Mouse (Mus musculus) kidney, adult 2 months (tissue): ENCODE data around the gene Qpct. TPM values are rescaled to one million over a fixed set of nuclear protein-coding genes. Genes with fewer than 3 reads are reported as not detected.

ENCODE experiments used
- DNase-seq: peaks from one replicate; pipeline ENCODE4 v3.0.0; 2021
- H3K27ac ChIP-seq: fragments of 200-500 bp; 2 replicates; pipeline ENCODE4 v1.5.1; 2012; ENCODE audit warnings: low read depth, low read length, control low read depth, inconsistent platforms; ENCODE audit not compliant: insufficient read depth
- H3K27me3 ChIP-seq: fragments of 200-500 bp; replicated peaks from 2 replicates; pipeline ENCODE4 v1.6.1; 2012; ENCODE audit warnings: mild to moderate bottlenecking, moderate library complexity, low read length, inconsistent platforms; ENCODE audit not compliant: control insufficient read depth, insufficient read depth
- H3K36me3 ChIP-seq: fragments of 200-500 bp; 2 replicates; pipeline ENCODE4 v1.6.1; 2012; ENCODE audit warnings: mild to moderate bottlenecking, moderate library complexity, low read length, inconsistent platforms; ENCODE audit not compliant: control insufficient read depth, insufficient read depth
- H3K4me1 ChIP-seq: fragments of 200-500 bp; 2 replicates; pipeline ENCODE4 v1.6.1; 2011; ENCODE audit warnings: low read length; ENCODE audit not compliant: control insufficient read depth, insufficient read depth
- H3K4me3 ChIP-seq: fragments of 200-500 bp; 2 replicates; pipeline ENCODE4 v1.5.1; 2011; ENCODE audit warnings: mild to moderate bottlenecking, low read depth, low read length, control low read depth; ENCODE audit not compliant: insufficient read depth
- CTCF ChIP-seq: fragments of 200-500 bp; conservative IDR thresholded peaks from 2 replicates; pipeline ENCODE4 v1.5.1; 2011; ENCODE audit warnings: low read depth, mild to moderate bottlenecking, control low read depth, low read length, moderate library complexity, mixed read lengths; ENCODE audit not compliant: insufficient read depth, insufficient read length
- POLR2A ChIP-seq: fragments of 200-500 bp; IDR thresholded peaks from one replicate; pipeline ENCODE4 v1.6.1; 2011; ENCODE audit warnings: low read depth, low read length, control low read depth
- WGBS: fragments of 180-500 bp; shearing (Covaris S2); methylation state at CpG from one replicate; pipeline ENCODE4 v1.1.7; 2018; 5-methylcytosine and 5-hydroxymethylcytosine counted together
- polyA plus RNA-seq: library from polyadenylated mRNA; depleted of rRNA; stranded (reverse); fragments of >200 nt; gene quantifications from 2 replicates; pipeline ENCODE4 v1.2.3, GENCODE M21; 2012; rRNA removed

Qpct gene
- polyA plus RNA-seq = 2.3 and 2.7 TPM in 2 replicates

GRCm38 (mm10) chr17:79051606-79052005 is at the start of gene Qpct:
Qpct (plus strand) TSS chr17:79051906.
- Histone ChIP-seq H3K27ac (no peak within 1 kb of the TSS), H3K4me1 (no peaks in the 10 kb centered on the region), H3K36me3 (no peaks in the 10 kb centered on the region), H3K27me3 (no peaks in the 10 kb centered on the region), H3K4me3 (peak within 1 kb of the TSS; percentile 52)
- 75% methylated on average over 4 of the region's 4 CpGs for WGBS
- no peak for TF ChIP-seq CTCF
- TF ChIP-seq POLR2A = no peak
- DNase-seq = no peak

- TF ChIP-seq CTCF (no peak), POLR2A (no peak)
- no peaks in the 10 kb centered on the region for H3K36me3 ChIP-seq
- H3K4me3 ChIP-seq = no peak overlapping the region
- no peaks in the 10 kb centered on the region for H3K27me3 ChIP-seq
- H3K27ac ChIP-seq = no peak overlapping the region
- H3K4me1 ChIP-seq = no peaks in the 10 kb centered on the region; the same call in 1 of the 2 replicates
- whole genome bisulfite sequencing = 81% methylated on average over 2 of the region's 2 CpGs
- no peak for DNase-seq
Measured at GRCm38 (mm10) chr17:79013625-79014024, 38.1 kb upstream of the Qpct start.

- 85% methylated on average over 2 of the region's 2 CpGs for WGBS
- Histone ChIP-seq H3K4me3 (no peak overlapping the region), H3K27ac (no peak overlapping the region)
Measured at GRCm38 (mm10) chr17:79014911-79015685, 36.6 kb upstream of the Qpct start.

GRCm38 (mm10) chr17:79015831-79016230 is 35.9 kb upstream of the Qpct start:
- WGBS = 67% methylated on average over 10 of the region's 10 CpGs
- no peak for TF ChIP-seq CTCF
- TF ChIP-seq POLR2A = no peak
- no peak for DNase-seq
- Histone ChIP-seq H3K36me3 (no peaks in the 10 kb centered on the region), H3K27ac (no peak overlapping the region), H3K4me1 (no peaks in the 10 kb centered on the region; the same call in 1 of the 2 replicates), H3K4me3 (no peak overlapping the region), H3K27me3 (no peaks in the 10 kb centered on the region)

More at GRCm38 (mm10) chr17:79014911-79015685, 36.6 kb upstream of the Qpct start:
- H3K27me3 ChIP-seq = no peaks in the 10 kb centered on the region
- no peaks in the 10 kb centered on the region; the same call in 1 of the 2 replicates for H3K4me1 ChIP-seq
- DNase-seq = no peak
- TF ChIP-seq CTCF (no peak), POLR2A (no peak)
- no peaks in the 10 kb centered on the region for H3K36me3 ChIP-seq

GRCm38 (mm10) chr17:79018422-79018821 is 33.3 kb upstream of the Qpct start:
- no peak for TF ChIP-seq CTCF
- 31% methylated on average over 9 of the region's 9 CpGs for WGBS
- H3K36me3 ChIP-seq = no peaks in the 10 kb centered on the region
- no peak overlapping the region for H3K27ac ChIP-seq
- H3K4me1 ChIP-seq = no peaks in the 10 kb centered on the region; the same call in 1 of the 2 replicates
- no peak overlapping the region for H3K4me3 ChIP-seq
- H3K27me3 ChIP-seq = no peaks in the 10 kb centered on the region
- DNase-seq = peak; percentile 25

- H3K36me3 ChIP-seq = no peaks in the 10 kb centered on the region
- TF ChIP-seq POLR2A (no peak), CTCF (no peak)
- peak overlapping the region; percentile 67 for H3K4me3 ChIP-seq
- H3K27ac ChIP-seq = peak overlapping the region; percentile 51
- no peaks in the 10 kb centered on the region for H3K27me3 ChIP-seq
- WGBS = 8% methylated on average over 18 of the region's 18 CpGs
- H3K4me1 ChIP-seq = no peaks in the 10 kb centered on the region; the same call in 1 of the 2 replicates
- DNase-seq = peak; percentile 47
Measured at GRCm38 (mm10) chr17:79019726-79020207, 31.9 kb upstream of the Qpct start.

- peak; percentile 72 for DNase-seq
- WGBS = 2% methylated on average over 103 of the region's 113 CpGs
- Histone ChIP-seq H3K36me3 (no peaks in the 10 kb centered on the region), H3K27me3 (no peaks in the 10 kb centered on the region), H3K4me1 (no peaks in the 10 kb centered on the region; the same call in 1 of the 2 replicates), H3K27ac (peak within 1 kb of the TSS; percentile 81), H3K4me3 (peak within 1 kb of the TSS; percentile 67)
- TF ChIP-seq CTCF (no peak), POLR2A (no peak)
Measured at GRCm38 (mm10) chr17:79020208-79020983, 31.3 kb upstream of the Qpct start, which contains the start of gene Prkd3. Prkd3 (minus strand) TSS chr17:79020816.
